Mouse (Mus musculus): ENCODE results near the gene Olfr90.

GRCm38 (mm10) chr17:37049570-37050310 lies 38.6 kb downstream of the Olfr90 start:
- TF ChIP-seq CTCF (IDR thresholded peaks at IDR 0.05; ENCODE audit: low read depth) = peak; percentile 77
- no peak for TF ChIP-seq EP300 (optimal IDR thresholded peaks at IDR 0.05)

Data from stomach, postnatal 0 days (tissue).